Mouse (Mus musculus): ENCODE data around the gene Gm20388.

DNA sequence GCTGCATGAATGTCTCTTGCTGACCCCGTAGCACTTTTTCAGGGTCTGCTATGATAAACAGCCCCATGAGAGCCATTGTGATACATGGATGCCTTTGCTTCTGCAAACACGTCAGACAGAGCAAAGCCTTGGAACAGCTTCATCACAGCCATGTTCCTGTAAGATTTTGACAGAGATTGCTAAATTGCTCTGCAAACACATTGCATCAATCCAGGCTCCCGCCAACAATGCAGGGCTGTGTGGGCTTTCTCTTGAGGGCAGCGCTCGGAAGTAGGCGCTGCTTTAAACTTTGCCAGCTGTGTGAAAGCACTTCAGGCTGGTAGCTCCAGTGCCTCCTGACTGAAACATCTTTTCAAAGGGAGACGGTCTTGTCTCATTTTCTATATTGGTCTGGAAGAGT lies 4289.8 kb downstream of the Gm20388 start:
- TF ChIP-seq POLR2A (IDR thresholded peaks at IDR 0.05; ENCODE audit: borderline replicate concordance, control insufficient read depth, low read depth, low read length) (no peak), CTCF (IDR thresholded peaks at IDR 0.05; ENCODE audit: control insufficient read depth, insufficient read depth, low read length) (no peak)

All from bone marrow, adult 2 months (tissue).